Mouse (Mus musculus) embryonic fibroblast, embryonic 13.5 days (primary cell): ENCODE results near the gene Has1.

Experiments used
- CTCF ChIP-seq: IDR thresholded peaks from 2 replicates; pipeline ENCODE4 v1.5.1; 2011; ENCODE audit warnings: mild to moderate bottlenecking, control low read depth, low read length, moderate library complexity, borderline replicate concordance; ENCODE audit not compliant: insufficient read depth
- POLR2A ChIP-seq: IDR thresholded peaks from 2 replicates; pipeline ENCODE4 v1.6.1; 2011; ENCODE audit warnings: low read depth, mild to moderate bottlenecking, control low read depth, low read length, moderate library complexity

DNA sequence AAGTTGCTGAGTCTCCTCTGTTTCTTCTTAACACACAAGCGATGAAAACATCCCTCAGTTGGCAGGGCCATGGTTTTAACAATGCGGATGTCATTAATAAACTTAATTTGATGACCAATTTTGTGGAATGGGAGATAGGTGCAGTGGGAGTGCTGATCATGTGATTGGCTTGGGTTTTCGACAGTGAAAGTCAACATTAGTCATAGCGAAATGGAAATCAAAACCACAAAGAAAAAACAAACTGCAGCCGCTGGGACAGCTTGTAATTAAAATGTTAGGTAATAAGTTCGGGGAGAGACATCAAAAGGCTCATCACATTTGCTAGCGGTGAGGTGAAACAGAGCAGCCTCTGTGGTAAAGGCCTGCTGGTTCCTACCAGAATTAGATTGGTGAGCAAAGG is 14.2 kb downstream of the Has1 start:
- no peak for TF ChIP-seq CTCF
- TF ChIP-seq POLR2A = no peak
